Comparison of ENCODE assay signal across 21 mouse cellular contexts in the genomic region with DNA sequence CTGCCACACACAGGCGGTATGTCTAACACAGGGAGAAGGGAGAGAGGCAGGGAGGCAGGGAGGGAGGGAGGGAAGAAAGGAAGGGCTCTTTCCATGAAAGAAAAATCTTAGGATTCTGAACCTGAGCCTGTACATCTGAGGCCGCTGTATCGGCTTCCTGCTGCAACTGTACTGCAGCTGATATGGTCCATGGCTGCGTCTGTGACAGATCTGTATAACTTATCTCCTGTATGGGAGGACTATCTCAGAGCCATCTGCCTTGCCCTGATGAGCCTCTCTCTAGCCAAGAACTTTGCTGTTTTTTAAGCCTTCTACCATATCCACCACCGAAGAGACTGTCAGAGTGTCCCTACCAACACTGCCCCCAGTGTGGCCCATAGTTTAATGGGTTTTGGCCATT. TPM values are rescaled to one million over a fixed set of nuclear protein-coding genes. Genes with fewer than 3 reads are reported as not detected.
DNase-seq lines count a peak whose midpoint lies in the region; ATAC-seq and TF ChIP-seq lines count a peak whose summit lies in the region.
"Had no signal": no experiment of that assay in that cellular context is flagged by ENCODE, and none has a peak within 500 bp of the region (broad histone marks: within the 10 kb centered on the region; RNA-seq: fewer than 3 reads in every experiment).

No protein-coding gene starts in this region.

- H3K36me3 ChIP-seq in liver, embryonic 14.5 days (replicated peaks; ENCODE audit: control insufficient read depth, insufficient read depth, low read depth), result peaks cover 4% of the 10 kb centered on the region; the same call in 1 of the 2 replicates

- H3K27ac ChIP-seq in liver, embryonic 14.5 days, result peak overlapping the region; percentile 53
- H3K27ac ChIP-seq: embryonic facial prominence, embryonic 12.5 days; forebrain, embryonic 13.5 days; gastrocnemius, adult 2 months; hindbrain, postnatal 0 days had no signal

- peaks cover 15 to 17% of the 10 kb centered on the region in 2 experiments for H3K4me1 ChIP-seq in liver, embryonic 14.5 days (replicated peaks; ENCODE audit: control insufficient read depth in 2 of 2, insufficient read depth in 2 of 2, low read length in 1 of 2)
- H3K4me1 ChIP-seq: embryonic facial prominence, embryonic 12.5 days; forebrain, embryonic 13.5 days; heart, embryonic 12.5 days had no signal

- DNase-seq in c-Kit-positive CD71-positive TER-119-positive erythroid progenitor cells, embryonic 14.5 days (ENCODE audit: low spot score), result peak; percentile 47
- DNase-seq in liver, result peak; percentile 67
- peak in 2 of 3 experiments; percentile 39 to 53 for DNase-seq in liver, embryonic 14.5 days (ENCODE audit: low read depth in 3 of 3, low spot score in 3 of 3)
- no peak for DNase-seq in urinary bladder, postnatal 25 days (ENCODE audit: low spot score)
- no peak for DNase-seq in embryo, embryonic 11 days
- DNase-seq in retina, embryonic 14.5 days (ENCODE audit: low spot score), result no peak
- DNase-seq: adrenal gland, adult 2 months; adrenal gland, postnatal 36 days; cerebellum, adult 11 months; cerebellum, adult 8-10 months; cerebellum, postnatal 14 days; forebrain, postnatal 0 days; gastrocnemius, adult 2 months; gastrocnemius, postnatal 25 days; heart, postnatal 36 days had no signal

- peak; percentile 86 for TF ChIP-seq EP300 in liver, embryonic 14.5 days (IDR thresholded peaks at IDR 0.05; ENCODE audit: low read depth)

- no peaks in the 10 kb centered on the region for H3K9me3 ChIP-seq in liver, embryonic 14.5 days (ENCODE audit: control insufficient read depth, low read length)
- H3K9me3 ChIP-seq: embryonic facial prominence, embryonic 12.5 days; forebrain, embryonic 13.5 days; heart, embryonic 12.5 days had no signal

- ATAC-seq in liver, embryonic 14.5 days (ENCODE audit: insufficient read depth), result peak; percentile 93
- peak; percentile 79 for ATAC-seq in megakaryocyte progenitor cell, adult 5-6 weeks (replicated peaks; ENCODE audit: poor library complexity)
- ATAC-seq: forebrain, embryonic 13.5 days; forebrain, postnatal 0 days; hindbrain, postnatal 0 days had no signal

- WGBS in liver, embryonic 14.5 days (ENCODE audit: insufficient replicate concordance), result 38% methylated on average over 5 of the region's 5 CpGs

- H3K9ac ChIP-seq in liver, embryonic 14.5 days (replicated peaks), result peak overlapping the region; percentile 16
- H3K9ac ChIP-seq: embryonic facial prominence, embryonic 12.5 days; forebrain, embryonic 13.5 days; forebrain, postnatal 0 days; heart, embryonic 12.5 days had no signal

- H3K4me3 ChIP-seq in liver, embryonic 14.5 days (ENCODE audit: insufficient read depth in 1 of 2, low read depth in 2 of 2, low read length in 2 of 2), result no peak overlapping the region
- H3K4me3 ChIP-seq: embryonic facial prominence, embryonic 12.5 days; forebrain, embryonic 13.5 days; gastrocnemius, adult 2 months; heart, embryonic 12.5 days had no signal

- H3K4me2 ChIP-seq in liver, embryonic 14.5 days (ENCODE audit: low read depth), result peak overlapping the region; percentile 53
- H3K4me2 ChIP-seq: embryonic facial prominence, embryonic 12.5 days; forebrain, embryonic 13.5 days; heart, embryonic 12.5 days had no signal

- TF ChIP-seq CTCF in liver, embryonic 14.5 days (IDR thresholded peaks at IDR 0.05; ENCODE audit: low read depth), result no peak

- H3K27me3 ChIP-seq in liver, embryonic 14.5 days (ENCODE audit: control insufficient read depth, insufficient read depth, low read length), result no peaks in the 10 kb centered on the region
- H3K27me3 ChIP-seq: CH12.LX; embryonic facial prominence, embryonic 12.5 days; forebrain, embryonic 13.5 days; heart, embryonic 12.5 days had no signal

RNA-seq across cellular contexts. Expression of gene Ubp1, which starts 14.9 kb away (rescaled TPM):
- 58.6 and 72.6 TPM in 2 replicates for polyA plus RNA-seq in liver, embryonic 14.5 days (2012; rRNA removed)
- 46.0 and 55.4 TPM in 2 replicates for polyA plus RNA-seq in liver, embryonic 14.5 days (2014; fragmentation: Nextera tagmentation; extraction: Ambion mirVana)
- 40.9 and 60.7 TPM in 2 replicates for total RNA-seq in megakaryocyte progenitor cell, adult 5-6 weeks (2015)
- 48.6 and 60.2 TPM in 2 replicates for total RNA-seq in megakaryocyte progenitor cell, adult 5-6 weeks (2017)

Comparison
In these comparisons a context has a peak if more than half of its experiments do, and no peak if none do; other contexts are left out.
1. DNase-seq: peak in c-Kit-positive CD71-positive TER-119-positive erythroid progenitor cells, embryonic 14.5 days (single experiment), liver (single experiment) and liver, embryonic 14.5 days (2 of 3); none in urinary bladder, postnatal 25 days (single experiment), embryo, embryonic 11 days (single experiment) and retina, embryonic 14.5 days (single experiment).